Mouse (Mus musculus) T-cell, adult 2 months (primary cell): ENCODE data around the gene Polr3f.

ENCODE experiments used
- DNase-seq: peaks from one replicate; pipeline ENCODE4 v3.0.0; 2022; ENCODE audit warnings: low spot score

Polr3f gene

DNA sequence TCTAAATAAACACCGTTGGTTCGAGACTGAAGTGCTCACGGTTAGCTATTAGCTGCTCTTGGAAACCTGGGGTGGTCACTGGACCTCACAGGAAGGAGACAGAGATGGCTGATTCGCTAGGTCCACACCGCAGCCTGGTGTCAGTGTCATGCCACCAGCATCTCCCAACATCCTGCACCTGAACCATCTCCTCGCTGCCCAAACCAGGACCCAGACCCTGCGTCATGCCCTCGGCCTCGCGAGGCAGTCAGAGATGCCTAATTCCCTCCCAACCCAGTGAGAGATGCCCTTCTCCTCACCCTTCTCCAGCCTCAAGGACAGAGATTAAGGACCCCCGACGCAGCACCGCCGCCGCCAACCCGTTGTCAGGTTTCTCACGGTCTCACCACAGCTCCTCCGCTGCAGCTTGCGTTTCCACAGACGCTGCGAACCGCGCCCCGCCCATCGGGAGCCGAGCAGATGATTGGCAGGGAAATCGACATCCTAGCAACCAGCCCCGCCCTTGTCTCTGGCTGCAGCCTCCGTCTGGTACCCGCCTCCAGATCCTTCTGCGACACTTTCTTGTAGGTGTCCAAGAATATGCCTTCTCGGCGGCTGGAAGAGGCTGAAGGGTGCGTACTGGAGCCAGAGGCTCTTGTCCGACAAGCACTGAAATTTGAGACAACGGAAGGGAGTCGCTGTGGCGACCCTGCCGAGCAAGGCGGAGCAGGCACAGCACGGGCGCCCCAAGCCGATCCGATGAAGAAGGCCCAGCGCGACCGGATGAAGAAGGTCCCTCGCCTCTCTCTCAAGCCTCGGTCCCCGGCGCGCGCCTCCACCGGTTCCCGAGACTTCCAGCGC, at the start of gene Polr3f, which contains the start of gene Dzank1:
Polr3f (plus strand) TSS at position 738 of the 840 bp plus-strand sequence.
Dzank1 (minus strand) TSS at position 434 of the 840 bp plus-strand sequence.
- DNase-seq = peak; percentile 97

DNA sequence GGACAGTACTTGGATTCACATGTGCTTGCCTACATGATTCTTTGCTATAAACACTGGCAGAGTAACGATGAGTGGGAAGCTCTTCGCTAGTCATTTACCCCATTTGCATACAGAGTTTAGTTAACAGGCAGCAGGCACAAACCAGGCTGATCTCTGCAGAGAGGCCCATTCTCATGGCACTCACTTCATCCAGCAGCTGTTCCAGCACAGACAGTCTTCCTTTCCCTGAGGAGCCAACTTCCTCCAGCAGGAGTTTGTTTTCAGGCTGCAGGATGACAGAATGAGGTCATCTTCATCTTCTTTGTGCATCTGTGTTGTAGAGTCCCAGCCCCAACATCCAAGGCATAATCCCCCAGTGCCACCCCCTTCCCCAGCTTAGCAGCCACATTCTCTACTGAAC, 48.1 kb upstream of the Polr3f start:
- DNase-seq = no peak

DNA sequence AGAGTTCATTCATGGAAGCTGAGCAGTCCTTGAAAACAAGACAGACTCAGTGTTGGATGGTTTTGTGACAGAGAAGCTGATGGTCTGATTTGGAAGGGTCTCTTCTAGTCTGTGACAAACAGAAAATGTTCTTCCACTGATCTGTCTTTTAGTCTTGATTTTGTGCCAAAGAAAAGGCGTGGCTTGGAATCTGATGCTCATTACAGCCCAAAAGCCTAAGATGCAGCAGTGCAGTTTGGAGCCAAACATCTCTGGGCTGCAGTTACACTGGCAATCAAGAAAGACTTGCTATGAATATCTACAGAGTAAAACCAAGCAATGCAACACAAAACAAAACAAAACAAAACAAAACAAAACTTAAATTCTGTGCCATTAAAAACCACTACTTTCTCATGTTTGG, 43.4 kb upstream of the Polr3f start:
- no peak for DNase-seq

DNA sequence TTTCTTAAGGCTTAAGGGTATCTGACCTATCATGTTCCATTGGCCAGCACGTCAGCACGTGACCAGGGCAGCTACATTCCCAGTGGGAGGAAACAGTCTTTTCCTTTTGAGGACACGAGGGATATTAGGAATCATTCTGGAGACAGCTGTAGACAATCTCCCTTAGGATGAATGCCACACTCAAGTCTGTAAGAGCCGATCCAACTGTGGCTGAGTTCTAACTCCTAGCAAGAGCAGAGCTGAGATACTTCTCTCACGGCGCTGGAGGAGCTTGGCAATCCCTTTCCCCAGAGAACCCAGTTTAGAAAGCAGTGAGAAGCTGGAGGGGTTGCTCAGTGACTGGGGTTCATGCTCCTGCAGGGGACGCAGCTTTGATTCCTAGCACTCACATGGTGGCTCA, 42.1 kb upstream of the Polr3f start:
- DNase-seq = no peak

DNA sequence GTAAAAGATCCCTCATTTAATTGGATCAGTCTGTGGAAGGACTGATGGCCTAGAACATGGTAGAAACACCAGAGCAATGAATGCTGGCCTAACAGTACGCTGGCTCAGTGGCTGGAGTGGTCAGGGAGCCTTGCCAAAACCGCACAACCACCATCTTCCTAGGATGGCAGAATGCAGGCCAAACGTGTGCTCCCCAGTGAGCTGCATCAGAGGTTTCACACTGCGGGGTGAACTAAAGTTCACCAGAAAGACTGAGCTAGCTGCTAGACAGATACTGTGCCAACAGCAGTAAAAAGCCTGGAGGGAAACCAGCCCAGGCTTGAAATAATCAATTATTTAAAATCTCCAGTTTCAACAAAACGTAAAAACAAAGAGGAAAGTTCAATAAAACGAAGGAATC, 40.0 kb upstream of the Polr3f start:
- no peak for DNase-seq

DNA sequence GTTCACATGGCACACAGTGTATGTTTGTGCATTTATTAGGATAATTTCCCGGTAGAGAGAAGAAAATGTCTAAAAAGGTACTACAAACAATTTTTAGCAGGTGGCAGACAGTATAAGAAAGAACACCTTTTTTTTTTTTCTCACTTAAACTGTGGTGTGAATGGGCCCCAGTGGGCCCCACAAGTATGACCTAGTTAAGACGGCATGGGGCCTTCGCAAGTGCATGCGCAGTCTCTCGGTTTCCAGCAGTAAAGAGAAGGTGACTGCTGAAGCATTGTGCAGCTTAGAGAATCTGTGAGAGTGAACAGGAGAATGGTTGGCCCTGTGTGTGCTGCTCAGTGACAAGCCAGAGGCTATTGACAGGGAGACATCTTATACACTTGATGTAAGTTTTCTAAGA, 38.2 kb upstream of the Polr3f start:
- DNase-seq = no peak

DNA sequence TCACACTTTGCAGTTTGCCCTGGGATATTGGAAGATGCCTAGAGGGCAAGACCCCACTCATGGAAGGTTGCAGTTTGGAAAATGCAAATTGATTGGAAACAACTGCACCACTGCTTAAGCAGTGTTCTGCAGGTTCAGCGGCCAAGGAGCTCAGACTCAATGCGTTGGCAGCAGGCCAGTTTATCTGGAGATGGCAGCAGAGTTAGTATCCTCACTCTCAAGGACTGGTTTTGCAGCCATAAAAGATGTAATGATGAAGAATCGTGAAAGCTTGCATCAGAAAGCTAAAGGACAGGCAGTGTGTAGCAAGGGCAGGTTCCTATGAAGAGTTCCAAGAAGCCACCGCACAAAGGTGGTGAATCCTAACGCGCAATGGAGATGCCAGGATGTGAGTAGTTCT, 25.4 kb upstream of the Polr3f start:
- DNase-seq = no peak

DNA sequence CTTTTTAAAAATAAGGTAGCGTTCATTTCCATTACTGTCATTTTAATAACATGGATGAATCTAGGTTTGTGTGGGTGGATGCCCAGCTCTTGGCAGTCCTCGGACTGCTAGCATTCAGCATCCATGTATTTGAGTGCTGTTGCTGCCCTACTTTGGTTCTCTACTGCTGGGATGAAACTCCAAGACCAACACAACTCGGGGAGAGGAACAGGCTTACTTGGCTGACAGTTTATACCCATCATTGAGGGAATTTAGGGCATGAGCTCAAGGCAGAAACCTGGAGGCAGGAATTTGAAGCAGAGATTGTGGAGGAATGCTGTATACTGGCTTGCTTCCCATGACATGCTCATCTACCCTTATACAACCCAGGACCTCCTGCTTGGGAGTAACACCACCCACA, 12.9 kb upstream of the Polr3f start:
- no peak for DNase-seq

DNA sequence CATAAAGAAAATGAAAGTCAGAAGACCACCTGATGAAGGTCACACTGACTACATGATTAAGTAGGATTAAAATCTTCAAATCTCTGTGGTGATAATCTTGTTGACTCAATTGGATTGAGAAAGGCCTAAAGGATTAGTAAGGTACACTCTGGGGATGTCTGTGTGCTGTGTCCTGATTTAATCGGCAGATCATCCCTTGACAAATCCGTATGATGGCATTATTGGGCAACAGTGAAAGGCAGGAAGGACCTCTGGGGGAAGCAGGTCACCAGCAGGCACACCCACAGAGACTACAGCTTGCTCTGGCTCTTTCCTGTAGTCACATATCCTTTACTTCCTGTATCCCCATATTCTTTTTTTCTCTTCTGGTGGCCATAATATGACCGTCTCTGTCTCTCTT, 7.7 kb upstream of the Polr3f start:
- DNase-seq = no peak

DNA sequence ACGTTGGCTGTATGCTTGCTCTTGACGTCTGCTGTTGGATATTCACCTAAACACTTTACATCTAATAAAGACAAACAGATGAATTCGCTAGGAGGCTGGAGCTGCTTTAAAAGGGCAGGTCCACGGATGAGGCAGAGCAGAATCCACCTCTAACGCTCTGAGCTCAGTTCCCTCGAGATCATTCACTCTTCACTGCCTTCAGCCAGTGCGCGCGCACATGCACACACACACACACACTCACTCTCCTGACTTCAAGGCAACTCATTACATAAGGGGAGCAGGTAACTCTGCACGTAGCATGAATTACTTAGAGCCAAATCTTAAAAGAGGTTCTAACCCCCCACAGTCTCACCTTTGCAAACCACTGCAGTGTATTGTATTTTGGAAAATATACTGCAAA, 1.7 kb upstream of the Polr3f start:
- no peak for DNase-seq

DNA sequence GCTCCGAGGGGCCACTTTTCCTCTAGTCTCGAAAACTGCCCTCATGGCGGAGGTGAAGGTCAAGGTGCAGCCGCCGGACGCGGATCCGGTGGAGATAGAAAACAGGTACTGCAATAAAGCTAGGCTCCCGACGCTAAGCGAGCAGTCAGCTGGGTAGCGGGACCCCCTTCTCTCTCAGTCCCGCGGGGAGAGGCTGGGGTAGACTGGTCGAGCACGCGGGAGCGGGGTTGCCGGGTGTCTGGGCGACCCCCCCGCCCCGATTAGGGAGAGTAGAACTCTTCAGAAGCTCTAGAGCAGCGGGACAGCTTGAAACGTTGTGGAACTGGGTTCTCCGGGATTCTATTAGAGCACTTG, 280 bp downstream of the Polr3f start:
- DNase-seq = no peak

DNA sequence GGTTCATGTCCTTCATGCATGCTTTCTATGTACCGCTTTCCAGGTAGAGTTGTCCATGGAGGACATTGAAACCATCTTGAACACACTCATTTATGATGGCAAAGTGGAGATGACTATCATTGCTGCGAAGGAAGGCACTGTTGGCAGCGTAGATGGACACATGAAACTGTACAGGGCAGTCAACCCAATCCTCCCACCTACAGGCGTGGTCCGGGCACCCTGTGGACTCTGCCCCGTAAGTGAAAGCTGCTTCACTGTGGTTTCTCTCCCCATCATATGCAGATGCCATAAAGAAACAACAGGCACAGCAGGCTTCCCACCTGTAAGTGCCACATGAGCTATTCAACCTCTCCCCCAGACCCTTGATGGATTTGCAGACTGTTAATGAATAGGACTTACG, 9.6 kb downstream of the Polr3f start:
- DNase-seq = no peak

DNA sequence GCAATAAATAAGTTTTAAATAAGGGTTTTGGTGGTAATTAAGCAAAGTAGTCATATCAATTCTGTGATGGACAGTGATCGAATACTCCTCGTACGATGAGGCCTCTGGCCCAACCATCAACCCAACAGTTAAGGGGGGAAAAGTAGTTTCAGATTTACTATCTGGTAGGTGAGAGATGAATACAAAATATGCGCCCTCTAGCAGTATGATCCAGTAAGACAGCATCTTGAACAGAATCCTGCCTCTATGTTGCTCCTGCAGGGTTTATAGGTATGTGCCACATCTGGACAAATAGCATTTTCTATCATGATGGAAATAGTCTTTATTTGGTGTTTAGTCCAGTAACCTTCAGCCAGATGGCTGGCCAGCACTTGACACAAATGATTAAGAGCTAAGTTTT, 13.7 kb downstream of the Polr3f start:
- DNase-seq = no peak

DNA sequence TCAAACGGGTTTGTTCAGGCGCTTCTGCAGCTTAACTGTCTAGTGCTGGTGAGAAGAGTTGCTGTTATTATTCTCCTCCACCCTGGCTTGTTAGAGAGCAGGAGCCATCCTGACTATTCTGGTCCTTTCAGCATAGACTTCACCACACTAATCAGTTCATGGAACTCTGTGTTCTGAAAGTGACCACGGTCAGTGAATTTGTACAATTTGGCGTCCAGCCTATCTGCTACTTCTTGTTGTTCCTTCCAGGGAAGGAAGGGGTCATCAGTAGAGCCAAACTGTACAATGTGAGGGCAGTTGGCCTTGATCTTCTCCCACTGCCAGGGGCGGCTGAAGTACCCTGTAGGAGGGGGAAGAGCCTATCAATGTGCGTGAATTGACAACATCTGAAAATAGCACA, 16.2 kb downstream of the Polr3f start:
- no peak for DNase-seq

DNA sequence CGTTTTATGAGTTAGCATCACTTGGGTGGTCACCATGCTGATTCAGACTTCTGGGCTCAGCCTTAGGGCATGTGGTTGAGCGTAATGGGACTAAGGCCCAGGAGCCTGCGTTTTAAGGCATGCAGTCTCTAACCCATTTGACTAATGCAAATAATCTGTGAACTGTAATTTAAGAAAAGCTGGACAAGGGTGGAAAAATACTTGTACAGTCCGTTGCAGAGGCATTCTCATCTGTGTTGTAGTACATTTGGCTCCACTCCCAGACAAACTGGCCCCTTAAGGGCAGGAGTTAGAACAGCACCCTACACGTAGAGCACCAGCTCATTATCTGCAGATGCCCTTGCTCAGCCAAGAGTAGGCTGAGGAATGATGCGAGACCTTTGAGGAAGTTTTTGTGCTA, 17.1 kb downstream of the Polr3f start:
- DNase-seq = no peak

DNA sequence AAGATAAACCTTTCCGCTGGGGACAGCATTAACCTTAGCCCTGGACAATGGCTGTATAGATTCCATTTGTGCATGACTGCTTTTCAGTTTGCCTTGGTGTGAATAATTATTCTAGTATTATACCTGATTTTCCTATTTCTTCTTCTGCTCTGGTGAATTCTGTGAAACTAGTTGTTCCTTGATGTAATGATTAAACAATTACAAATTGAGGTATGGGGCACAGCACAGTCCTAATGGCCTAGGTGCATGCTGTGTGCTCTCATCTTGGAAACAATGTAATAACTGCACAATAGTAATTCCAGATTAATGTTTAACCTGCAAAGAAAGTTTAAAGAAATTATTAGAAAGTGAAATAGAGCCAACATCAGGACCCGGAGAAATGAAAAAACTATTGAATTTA, 17.5 kb downstream of the Polr3f start:
- no peak for DNase-seq

DNA sequence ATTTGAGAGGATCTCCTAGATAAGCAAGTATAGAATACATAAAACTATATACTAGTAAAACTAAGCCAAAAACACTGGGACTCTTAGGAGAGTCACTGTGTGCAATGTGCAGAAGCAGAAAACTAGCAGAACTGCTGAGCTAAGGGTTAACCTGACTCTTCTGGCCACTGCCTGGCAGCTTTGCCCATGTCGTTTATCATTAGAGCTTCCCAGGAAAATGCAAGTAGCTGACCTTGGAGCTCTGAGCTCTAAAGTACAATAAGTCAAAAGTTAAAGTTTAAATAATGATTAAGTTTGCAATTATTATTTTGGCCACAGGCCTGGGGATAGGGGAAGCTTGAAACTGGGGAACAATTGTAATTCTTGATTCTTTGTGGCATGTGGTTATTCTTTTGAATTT, 18.0 kb downstream of the Polr3f start:
- no peak for DNase-seq

DNA sequence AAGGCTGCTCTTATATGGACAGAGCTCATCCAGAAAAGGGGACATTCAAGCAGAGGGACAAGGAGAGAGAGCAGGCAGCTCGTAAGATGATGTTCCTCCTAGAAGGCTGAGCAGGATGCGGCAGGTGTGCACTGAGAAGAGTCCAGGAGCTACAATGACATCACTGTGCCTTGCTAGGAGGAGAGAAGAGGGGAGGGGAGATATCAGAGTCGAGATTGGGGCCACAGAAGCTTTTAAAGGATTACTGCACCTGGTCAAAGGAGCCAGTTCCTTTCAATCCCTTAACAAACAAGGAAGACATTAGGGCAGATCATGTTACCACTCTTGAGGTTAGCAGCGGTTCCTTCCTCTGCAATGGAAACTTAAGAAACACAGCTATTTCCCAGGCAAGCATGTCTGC, 20.0 kb downstream of the Polr3f start:
- DNase-seq = no peak

DNA sequence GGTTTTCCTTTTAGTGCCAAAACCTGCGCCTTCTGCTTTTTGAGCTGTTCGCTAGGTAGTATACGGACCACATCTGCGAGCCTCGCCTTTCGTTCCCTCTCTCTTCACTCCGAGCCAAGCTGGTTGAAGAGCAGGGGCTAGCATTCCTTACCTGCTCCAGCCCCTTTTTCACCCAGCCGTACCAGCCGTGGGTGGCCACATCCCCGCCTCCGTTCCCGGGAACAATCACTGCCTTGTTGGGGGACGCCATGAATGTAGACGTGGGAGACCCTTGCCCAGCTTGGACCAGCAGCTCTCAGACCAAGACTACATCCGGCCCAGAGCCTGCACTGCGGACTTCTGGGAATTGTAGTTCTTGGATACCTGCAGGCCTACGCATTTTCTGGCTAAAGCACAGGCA, 23.0 kb downstream of the Polr3f start, which contains the start of gene Rbbp9:
Rbbp9 (minus strand) TSS at position 341 of the 400 bp plus-strand sequence.
- DNase-seq = peak; percentile 41

DNA sequence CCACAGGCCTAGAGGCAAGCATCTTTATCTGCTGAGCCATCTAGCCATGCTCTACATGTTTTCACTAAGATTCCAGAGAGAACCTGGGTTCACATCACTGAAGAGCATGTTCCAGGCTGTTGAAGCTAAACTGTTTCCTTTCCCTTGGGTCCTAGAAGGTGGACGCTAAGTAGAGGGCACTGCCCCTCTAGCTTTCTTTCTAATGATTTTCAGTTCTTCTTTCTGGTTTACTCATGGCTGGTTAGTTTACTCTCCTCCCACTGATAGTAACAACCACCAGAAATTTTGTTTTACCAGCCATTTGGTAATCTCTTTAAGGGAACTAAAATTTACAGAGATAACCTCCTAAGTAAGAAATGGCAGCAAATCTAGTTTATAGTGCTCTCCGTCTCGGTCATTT, 26.4 kb downstream of the Polr3f start:
- DNase-seq = no peak

DNA sequence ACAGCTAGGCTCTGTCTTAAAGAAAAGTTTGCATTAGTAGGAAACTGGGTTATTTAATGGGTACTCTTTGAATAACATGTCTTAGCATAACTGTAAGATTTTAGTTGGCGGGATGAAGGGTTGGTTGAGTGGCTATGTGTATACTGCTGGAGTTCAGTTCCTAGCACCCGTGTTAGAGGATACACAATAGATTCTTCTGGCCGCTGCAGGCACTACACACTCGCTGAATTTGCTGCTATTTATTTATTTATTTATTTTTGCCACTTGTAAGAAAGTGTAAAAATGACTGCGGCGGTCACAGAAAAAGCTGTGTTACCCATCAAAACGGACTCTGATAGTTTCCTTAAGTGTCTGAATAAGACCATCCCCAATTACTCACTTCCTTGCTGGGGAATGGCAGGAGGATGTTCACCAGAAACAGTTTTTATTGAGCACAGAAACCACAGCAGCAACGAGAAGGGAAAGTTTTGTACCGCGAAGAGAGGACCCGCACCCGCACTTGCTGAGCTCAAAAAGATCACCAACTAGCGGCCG, 27.8 kb downstream of the Polr3f start:
- no peak for DNase-seq

DNA sequence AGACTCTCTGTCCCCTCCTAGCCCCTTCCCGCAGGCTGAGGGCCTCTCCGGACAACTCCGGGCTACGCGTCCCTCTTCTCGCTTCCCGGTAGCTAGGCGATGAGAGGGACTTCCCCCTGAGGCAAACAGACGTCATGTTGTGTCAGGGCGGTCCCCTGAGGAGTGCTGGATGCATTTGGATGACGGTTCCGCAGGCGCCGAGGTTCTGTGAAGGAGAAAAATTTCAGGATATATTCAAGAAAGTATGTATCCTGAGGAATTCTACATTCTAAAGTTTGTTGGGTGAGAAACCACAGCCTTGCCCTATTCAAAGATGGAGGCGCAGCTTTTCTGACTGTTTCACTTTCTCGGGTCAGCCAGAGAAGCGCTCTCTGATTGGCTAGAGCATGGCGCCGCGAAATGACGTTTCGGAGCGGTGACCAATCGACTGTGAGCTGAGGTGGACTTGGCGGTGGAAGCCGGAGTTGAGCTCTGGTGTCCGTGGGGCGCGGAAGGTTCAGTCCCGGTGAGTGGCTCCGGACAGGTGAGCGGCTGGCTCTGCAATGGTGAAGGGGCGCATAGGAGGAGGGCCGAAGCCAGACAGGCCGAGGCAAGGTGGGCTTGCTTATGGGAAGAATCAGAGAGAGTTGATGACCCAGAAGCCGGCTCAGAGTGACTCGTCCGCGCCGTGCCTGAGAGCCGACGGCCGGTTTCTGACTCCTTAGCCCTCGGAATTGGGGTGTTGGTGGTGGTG, 28.5 kb downstream of the Polr3f start, which contains the start of gene Sec23b:
Sec23b (plus strand) TSS at position 410 of the 733 bp plus-strand sequence.
- peak; percentile 95 for DNase-seq

DNA sequence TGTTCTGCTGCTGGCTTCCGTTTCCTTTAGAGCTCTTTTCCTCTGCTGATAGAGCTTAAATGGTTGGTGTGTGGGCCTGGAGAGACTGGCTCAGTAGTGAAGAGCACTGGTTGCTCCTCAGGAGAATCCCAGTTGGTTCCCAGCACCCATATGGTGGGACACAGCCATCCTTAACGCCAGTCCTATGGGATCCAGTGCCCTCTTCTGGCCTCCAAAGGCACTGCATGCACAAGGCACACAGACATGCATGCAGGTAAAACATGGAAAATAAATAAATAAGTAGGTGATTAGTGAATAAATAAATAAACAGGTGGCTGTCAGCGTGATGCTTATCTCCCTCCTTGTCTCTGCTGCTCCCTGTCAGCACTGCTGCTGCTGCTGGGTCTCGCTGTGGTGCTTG, 61.2 kb downstream of the Polr3f start:
- DNase-seq = no peak
